Mouse (Mus musculus) lung, embryonic 14.5 days (tissue): ENCODE results near the gene Rpap1. TPM values are rescaled to one million over a fixed set of nuclear protein-coding genes. Genes with fewer than 3 reads are reported as not detected.

Experiments used
- ATAC-seq: fragments of 200-750 bp; cut with Nextera tagmentation; 2 replicates; pipeline ENCODE4 v1.8.0; 2017; ENCODE audit warnings: mild to moderate bottlenecking, moderate TSS enrichment, moderate library complexity; ENCODE audit not compliant: insufficient read depth
- DNase-seq: peaks from one replicate; pipeline ENCODE4 v3.0.0-alpha.2; 2015
- H3K27ac ChIP-seq: fragments of 300-500 bp; sonication (generic); 2 replicates; pipeline ENCODE4 v1.5.1; 2014; ENCODE audit warnings: low read depth, mild to moderate bottlenecking, moderate library complexity
- H3K27me3 ChIP-seq: fragments of 300-500 bp; sonication (generic); 2 replicates; pipeline ENCODE4 v1.6.1; 2014; ENCODE audit warnings: low read length, control low read depth; ENCODE audit not compliant: insufficient read depth
- H3K36me3 ChIP-seq: fragments of 300-500 bp; sonication (generic); 2 replicates; pipeline ENCODE4 v1.6.1; 2014; ENCODE audit warnings: control low read depth; ENCODE audit not compliant: insufficient read depth
- H3K4me1 ChIP-seq: fragments of 300-500 bp; sonication (generic); 2 replicates; pipeline ENCODE4 v1.6.1; 2014; ENCODE audit warnings: antibody characterized with exemption, control low read depth; ENCODE audit not compliant: insufficient read depth
- H3K4me2 ChIP-seq: fragments of 300-500 bp; sonication (generic); 2 replicates; pipeline ENCODE4 v1.6.1; 2014; ENCODE audit warnings: mild to moderate bottlenecking
- H3K4me3 ChIP-seq: fragments of 300-500 bp; sonication (generic); 2 replicates; pipeline ENCODE4 v1.5.1; 2014; ENCODE audit warnings: low read depth, low read length
- H3K9ac ChIP-seq: fragments of 300-500 bp; sonication (generic); 2 replicates; pipeline ENCODE4 v1.6.1; 2014
- H3K9me3 ChIP-seq: fragments of 300-500 bp; sonication (generic); 2 replicates; pipeline ENCODE4 v1.6.1; 2016; ENCODE audit warnings: low read depth, low read length, control low read depth
- CTCF ChIP-seq: IDR thresholded peaks from 2 replicates; pipeline ENCODE4 v1.5.1; 2016; ENCODE audit warnings: antibody characterized with exemption, low read depth
- WGBS: fragments of 180-500 bp; shearing (Covaris S2); extraction: QIAGEN DNeasy Blood & Tissue Kit; methylation state at CpG from one replicate; pipeline ENCODE4 v1.1.7; 2014; 5-methylcytosine and 5-hydroxymethylcytosine counted together
- polyA plus RNA-seq: library from polyadenylated mRNA; unstranded; fragments of >200 nt; fragmentation: Nextera tagmentation; extraction: Ambion mirVana; gene quantifications from 2 replicates; pipeline ENCODE4 v1.2.1, GENCODE M21; 2014

Gene Rpap1
- polyA plus RNA-seq, 1 experiment from 2014 or later = 34.2 TPM

DNA sequence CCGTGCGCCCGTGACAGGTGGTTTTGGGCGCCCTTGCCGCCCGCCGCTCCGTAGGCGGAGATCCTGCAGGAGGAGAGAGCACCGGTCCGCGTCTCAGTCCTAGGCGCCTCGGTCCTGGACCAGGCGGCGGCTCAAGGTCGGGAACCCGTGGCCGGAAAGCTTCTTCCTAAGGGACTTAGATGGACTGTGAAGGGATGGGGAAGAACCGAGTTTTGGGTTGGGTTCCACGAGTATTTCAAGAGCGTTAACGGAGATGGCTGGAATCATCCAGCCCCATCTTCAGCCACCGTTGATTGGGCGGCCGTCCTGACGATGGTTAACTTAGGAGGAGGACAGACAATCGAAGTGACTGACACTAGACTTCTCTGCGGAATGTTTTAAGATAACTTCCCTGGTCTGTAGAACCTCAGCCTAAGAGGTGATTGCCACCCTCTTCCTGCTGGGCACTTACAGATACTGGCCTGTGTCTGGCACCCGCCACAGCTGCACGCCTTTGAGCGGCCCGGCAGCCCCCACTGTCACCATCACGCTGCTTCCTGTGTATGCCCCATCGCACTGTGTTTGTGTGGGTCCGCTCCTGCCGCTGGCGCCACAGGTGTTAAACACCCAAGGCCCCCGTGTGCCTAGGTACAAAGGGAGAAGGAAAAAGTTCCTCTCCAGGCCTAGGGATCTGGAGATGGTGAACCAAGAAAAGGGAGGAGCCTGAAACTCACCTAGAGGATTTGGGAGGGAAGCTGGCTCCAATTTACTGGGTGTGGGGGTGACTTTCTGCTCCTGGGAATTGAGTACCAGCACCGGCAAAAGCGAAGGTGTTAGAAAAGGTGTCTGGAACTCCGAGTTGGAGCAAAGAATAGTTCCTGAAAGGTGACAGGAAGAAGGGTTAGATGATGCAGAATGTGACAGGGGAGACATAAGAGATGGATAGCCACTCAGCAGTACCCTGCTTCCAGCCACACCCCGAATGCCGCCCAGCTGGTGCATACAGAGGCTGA, 28.2 kb downstream of the Rpap1 start:
- peaks cover 7% of the 10 kb centered on the region for H3K36me3 ChIP-seq
- WGBS = 3% methylated on average over 44 of the region's 44 CpGs
- TF ChIP-seq CTCF = no peak
- no peaks in the 10 kb centered on the region for H3K9me3 ChIP-seq
- peak overlapping the region; percentile 46 for H3K9ac ChIP-seq
- peak overlapping the region; percentile 59 for H3K4me3 ChIP-seq
- ATAC-seq (no peak), DNase-seq (no peak)
- H3K27ac ChIP-seq = no peak overlapping the region
- peaks cover 47% of the 10 kb centered on the region for H3K27me3 ChIP-seq
- H3K4me1 ChIP-seq = no peaks in the 10 kb centered on the region
- H3K4me2 ChIP-seq = peak overlapping the region; percentile 98

GRCm38 (mm10) chr2:119758101-119758843, 29.1 kb downstream of the Rpap1 start:
- peaks cover 47% of the 10 kb centered on the region for H3K27me3 ChIP-seq
- peaks cover under 1% of the 10 kb centered on the region for H3K36me3 ChIP-seq
- no peak overlapping the region for H3K27ac ChIP-seq
- no peaks in the 10 kb centered on the region for H3K9me3 ChIP-seq
- ATAC-seq = no peak
- H3K4me1 ChIP-seq = no peaks in the 10 kb centered on the region
- no peak for TF ChIP-seq CTCF
- H3K9ac ChIP-seq = peak overlapping the region; percentile 46
- DNase-seq = peak; percentile 34
- peak overlapping the region; percentile 59 for H3K4me3 ChIP-seq
- under 1% methylated on average over 73 of the region's 77 CpGs for WGBS
- peak overlapping the region; percentile 98 for H3K4me2 ChIP-seq

- ATAC-seq = no peak
- no peak for TF ChIP-seq CTCF
- no peaks in the 10 kb centered on the region for H3K9me3 ChIP-seq
- peak; percentile 10 for DNase-seq
- WGBS = 2% methylated on average over 27 of the region's 31 CpGs
- no peak overlapping the region for H3K27ac ChIP-seq
- H3K9ac ChIP-seq = peak overlapping the region; percentile 46
- no peaks in the 10 kb centered on the region for H3K36me3 ChIP-seq
- H3K27me3 ChIP-seq = peaks cover 47% of the 10 kb centered on the region
- H3K4me3 ChIP-seq = peak overlapping the region; percentile 59
- H3K4me1 ChIP-seq = no peaks in the 10 kb centered on the region
- H3K4me2 ChIP-seq = peak overlapping the region; percentile 98
Measured at GRCm38 (mm10) chr2:119757601-119758100, 29.7 kb downstream of the Rpap1 start.

DNA sequence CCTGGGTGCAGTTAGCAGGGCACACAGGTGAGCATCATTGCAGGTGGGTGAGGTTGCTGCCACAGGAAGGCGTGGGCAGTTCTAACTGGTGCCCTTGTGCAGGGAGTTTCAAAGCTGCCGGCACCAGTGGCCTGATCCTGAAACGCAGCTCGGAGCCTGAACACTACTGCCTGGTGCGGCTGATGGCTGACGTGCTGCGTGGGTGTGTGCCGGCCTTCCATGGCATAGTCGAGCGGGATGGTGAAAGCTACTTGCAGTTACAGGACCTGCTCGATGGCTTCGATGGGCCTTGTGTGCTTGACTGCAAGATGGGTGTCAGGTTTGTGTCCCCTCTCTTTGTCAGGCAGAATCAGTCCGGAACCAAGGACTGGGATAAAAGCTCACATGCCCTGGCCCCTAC, 38.1 kb downstream of the Rpap1 start:
- 60% methylated on average over 13 of the region's 13 CpGs for WGBS
- TF ChIP-seq CTCF = no peak
- no peak overlapping the region for H3K27ac ChIP-seq
- H3K4me2 ChIP-seq = no peak overlapping the region
- ATAC-seq (no peak), DNase-seq (no peak)
- no peaks in the 10 kb centered on the region for H3K36me3 ChIP-seq
- peaks cover 3% of the 10 kb centered on the region; the same call in 1 of the 2 replicates for H3K4me1 ChIP-seq
- H3K9me3 ChIP-seq = no peaks in the 10 kb centered on the region
- peaks cover 11% of the 10 kb centered on the region; the same call in 1 of the 2 replicates for H3K27me3 ChIP-seq
- H3K4me3 ChIP-seq = no peak overlapping the region
- H3K9ac ChIP-seq = no peak overlapping the region

- Histone ChIP-seq H3K9me3 (no peaks in the 10 kb centered on the region), H3K36me3 (no peaks in the 10 kb centered on the region), H3K4me1 (peaks cover 8% of the 10 kb centered on the region; the same call in 1 of the 2 replicates), H3K4me3 (no peak overlapping the region), H3K9ac (no peak overlapping the region), H3K27ac (no peak overlapping the region), H3K4me2 (no peak overlapping the region), H3K27me3 (peaks cover 28% of the 10 kb centered on the region)
- 74% methylated on average over 7 of the region's 7 CpGs for WGBS
- no peak for TF ChIP-seq CTCF
- DNase-seq (no peak), ATAC-seq (no peak)
Measured at GRCm38 (mm10) chr2:119747554-119747953, 39.8 kb downstream of the Rpap1 start.

DNA sequence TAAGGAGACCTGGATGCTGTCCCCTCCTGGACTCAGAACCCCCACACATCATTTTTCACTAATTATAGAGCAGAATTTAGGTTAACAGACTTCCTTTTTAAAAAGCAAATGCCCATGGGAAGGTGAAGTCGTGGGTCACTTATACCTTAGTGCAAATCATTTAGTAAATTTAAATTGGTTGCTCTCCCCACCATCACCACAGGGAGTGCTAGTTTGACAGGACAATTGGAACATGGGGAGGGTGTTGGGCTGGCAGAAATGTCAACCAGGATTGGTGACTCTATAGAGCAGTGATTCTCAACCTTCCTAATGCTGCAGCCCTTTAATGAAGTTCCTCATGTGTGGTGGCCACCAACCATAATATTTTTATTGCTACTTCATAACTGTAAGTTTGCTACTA, 42.1 kb downstream of the Rpap1 start:
- Histone ChIP-seq H3K27me3 (peaks cover 26% of the 10 kb centered on the region), H3K4me3 (no peak overlapping the region), H3K9me3 (no peaks in the 10 kb centered on the region), H3K36me3 (no peaks in the 10 kb centered on the region), H3K4me1 (peaks cover 14% of the 10 kb centered on the region), H3K27ac (no peak overlapping the region), H3K9ac (no peak overlapping the region), H3K4me2 (no peak overlapping the region; the same call in 1 of the 2 replicates)
- ATAC-seq = no peak
- WGBS = 16% methylated on average over 1 of the region's 1 CpGs
- peak; percentile 57 for TF ChIP-seq CTCF
- peak; percentile 55 for DNase-seq
